Comparison of ENCODE assay signal across 7 mouse cellular contexts in the genomic region with DNA sequence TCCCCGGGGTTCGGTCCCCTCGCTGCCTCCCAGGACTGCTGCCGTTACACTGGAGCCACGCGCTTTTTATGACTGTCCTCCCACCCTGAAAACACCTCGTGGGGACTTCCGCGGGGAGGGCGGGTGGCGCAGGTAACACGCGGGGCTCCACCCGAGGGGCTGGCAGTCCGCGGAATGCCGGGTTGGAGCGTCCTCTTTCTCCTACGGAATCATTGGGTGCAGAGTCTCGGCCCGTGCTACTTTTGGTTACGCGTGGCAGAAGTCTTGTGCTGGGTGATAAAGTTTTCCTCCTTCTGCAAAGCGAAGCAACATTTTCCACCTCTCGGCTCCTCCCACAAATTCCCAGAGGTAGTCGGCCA. TPM values are rescaled to one million over a fixed set of nuclear protein-coding genes. Genes with fewer than 3 reads are reported as not detected.
DNase-seq lines count a peak whose midpoint lies in the region; ATAC-seq and TF ChIP-seq lines count a peak whose summit lies in the region.

No protein-coding gene starts in this region.

- peak overlapping the region; percentile 85 for H3K4me2 ChIP-seq in embryonic facial prominence, embryonic 12.5 days (replicated peaks)
- peak overlapping the region; percentile 85 for H3K4me2 ChIP-seq in liver, postnatal 0 days (ENCODE audit: low read depth, low read length)
- H3K4me2 ChIP-seq in stomach, postnatal 0 days (replicated peaks; ENCODE audit: low read depth): peak overlapping the region; percentile 99

- H3K4me3 ChIP-seq in embryonic facial prominence, embryonic 12.5 days: peak overlapping the region; percentile 44
- H3K4me3 ChIP-seq in liver, postnatal 0 days (ENCODE audit: low read depth, low read length): peak overlapping the region; percentile 68
- peak overlapping the region; percentile 67 for H3K4me3 ChIP-seq in stomach, postnatal 0 days (ENCODE audit: low read depth, low read length)

- TF ChIP-seq EP300 in liver, postnatal 0 days (IDR thresholded peaks at IDR 0.05; ENCODE audit: low read depth): no peak
- TF ChIP-seq EP300 in stomach, postnatal 0 days (optimal IDR thresholded peaks at IDR 0.05): no peak

- H3K27me3 ChIP-seq in embryonic facial prominence, embryonic 12.5 days: peaks cover 66% of the 10 kb centered on the region
- peaks cover 9% of the 10 kb centered on the region; the same call in 1 of the 2 replicates for H3K27me3 ChIP-seq in liver, postnatal 0 days (ENCODE audit: insufficient read depth, low read length)
- H3K27me3 ChIP-seq in stomach, postnatal 0 days (ENCODE audit: control insufficient read depth, insufficient read depth, low read length): no peaks in the 10 kb centered on the region

- TF ChIP-seq CTCF in liver, postnatal 0 days (IDR thresholded peaks at IDR 0.05; ENCODE audit: low read depth): no peak
- TF ChIP-seq CTCF in stomach, postnatal 0 days (IDR thresholded peaks at IDR 0.05; ENCODE audit: low read depth): no peak

- peak; percentile 44 for DNase-seq in ovary, postnatal 36 days (ENCODE audit: low spot score)
- no peak for DNase-seq in ovary, postnatal 14 days (ENCODE audit: low spot score)
- DNase-seq in heart, postnatal 36 days: peak; percentile 47 to 56
- no peak for DNase-seq in liver, postnatal 0 days
- DNase-seq in stomach, postnatal 0 days (ENCODE audit: low spot score): no peak
- DNase-seq in embryo, embryonic 9.5 days (ENCODE audit: extremely low spot score): no peak

- under 1% methylated on average over 26 of the region's 26 CpGs for WGBS in embryonic facial prominence, embryonic 12.5 days
- whole genome bisulfite sequencing in liver, postnatal 0 days (ENCODE audit: insufficient replicate concordance): under 1% methylated on average over 26 of the region's 26 CpGs
- 0% methylated on average over 26 of the region's 26 CpGs for WGBS in stomach, postnatal 0 days

- no peak overlapping the region for H3K27ac ChIP-seq in embryonic facial prominence, embryonic 12.5 days
- H3K27ac ChIP-seq in liver, postnatal 0 days (ENCODE audit: low read depth): peak overlapping the region; percentile 94
- H3K27ac ChIP-seq in stomach, postnatal 0 days (replicated peaks): peak overlapping the region; percentile 90

- H3K9ac ChIP-seq in embryonic facial prominence, embryonic 12.5 days: peak overlapping the region; percentile 48; the same call in 1 of the 2 replicates
- H3K9ac ChIP-seq in liver, postnatal 0 days (replicated peaks): peak overlapping the region; percentile 77
- peak overlapping the region; percentile 78 for H3K9ac ChIP-seq in stomach, postnatal 0 days (ENCODE audit: low read length)

- H3K9me3 ChIP-seq in embryonic facial prominence, embryonic 12.5 days: no peaks in the 10 kb centered on the region
- H3K9me3 ChIP-seq in liver, postnatal 0 days (ENCODE audit: low read length): no peaks in the 10 kb centered on the region
- no peaks in the 10 kb centered on the region for H3K9me3 ChIP-seq in stomach, postnatal 0 days (ENCODE audit: control insufficient read depth, low read length)

- peaks cover 6% of the 10 kb centered on the region; the same call in 1 of the 2 replicates for H3K4me1 ChIP-seq in embryonic facial prominence, embryonic 12.5 days
- H3K4me1 ChIP-seq in liver, postnatal 0 days (ENCODE audit: insufficient read depth): peaks cover 20% of the 10 kb centered on the region
- no peaks in the 10 kb centered on the region for H3K4me1 ChIP-seq in stomach, postnatal 0 days (replicated peaks; ENCODE audit: control insufficient read depth, insufficient read depth)

- H3K36me3 ChIP-seq in embryonic facial prominence, embryonic 12.5 days: no peaks in the 10 kb centered on the region
- H3K36me3 ChIP-seq in liver, postnatal 0 days (replicated peaks; ENCODE audit: insufficient read depth, low read length): no peaks in the 10 kb centered on the region; the same call in 1 of the 2 replicates
- H3K36me3 ChIP-seq in stomach, postnatal 0 days (ENCODE audit: control insufficient read depth, insufficient read depth, low read length): no peaks in the 10 kb centered on the region

- intact Hi-C loops in heart, postnatal 36 days (cut with DNase I): loop anchor here (5.0 kb wide), 1 partner anchor 122 kb away; a partner anchor contains a TSS

- no peak for ATAC-seq in embryonic facial prominence, embryonic 12.5 days (ENCODE audit: insufficient number of reproducible peaks, insufficient read depth, low FRiP score, low TSS enrichment)
- no peak for ATAC-seq in liver, postnatal 0 days
- ATAC-seq in stomach, postnatal 0 days (ENCODE audit: low FRiP score, low TSS enrichment): peak; percentile 11; the same call in 1 of the 2 replicates

RNA-seq across cellular contexts. Expression of a gene that starts 0.3 kb away (rescaled TPM):
- 31.8 and 32.2 TPM in 2 replicates for polyA plus RNA-seq in embryonic facial prominence, embryonic 12.5 days (2016; fragmentation: Nextera tagmentation; extraction: Ambion mirVana)
- 10 to 100 TPM; 27.1 to 28.9 TPM for total RNA-seq in heart, postnatal 36 days (2021)
- 6.8 and 7.3 TPM in 2 replicates for polyA plus RNA-seq in liver, postnatal 0 days (2015; fragmentation: Nextera tagmentation; extraction: Ambion mirVana)
- 33.4 and 33.9 TPM in 2 replicates for polyA plus RNA-seq in stomach, postnatal 0 days (2015; fragmentation: Nextera tagmentation; extraction: Ambion mirVana)

Comparison
In these comparisons a context has a peak if more than half of its experiments do, and no peak if none do; other contexts are left out.
1. DNase-seq: peak in ovary, postnatal 36 days (single experiment) and heart, postnatal 36 days (2 of 2); none in ovary, postnatal 14 days (single experiment), liver, postnatal 0 days (single experiment), stomach, postnatal 0 days (single experiment) and embryo, embryonic 9.5 days (single experiment).
2. Peak in every context shown above with its lines, with median percentiles within 50 percentile points of each other: H3K4me2 ChIP-seq, H3K4me3 ChIP-seq and H3K9ac ChIP-seq.